Mouse (Mus musculus) layer of hippocampus, postnatal 25 days (tissue): ENCODE measurements at regions not wholly inside any gene's neighbourhood (a gene's known extent, or its start where the extent isn't known, plus 50 kb on each side); places are given as distances from the start of the nearest gene placed in this dataset.

Experiments used
- DNase-seq, 2 experiments: peaks; one replicate each; pipeline ENCODE4 v3.0.0; 2022; ENCODE audit warnings: mixed read lengths in 2 of 2, low spot score in 1 of 2; ENCODE audit errors: extremely low spot score in 1 of 2

- no peak for DNase-seq
These were observed 229.0 kb downstream of the Mtx2 start for GRCm38 (mm10) chr2:75054474-75055186.

- DNase-seq, result peak; percentile 30 to 63
These were observed 229.6 kb downstream of the Mtx2 start for GRCm38 (mm10) chr2:75055187-75055543.

- no peak for DNase-seq
These were observed 235.4 kb downstream of the Mtx2 start for GRCm38 (mm10) chr2:75061009-75061408.

GRCm38 (mm10) chr2:75061456-75062188 lies 236.0 kb downstream of the Mtx2 start:
- no peak for DNase-seq

- DNase-seq, result no peak
These were observed 236.5 kb downstream of the Mtx2 start for GRCm38 (mm10) chr2:75062189-75062510.

- DNase-seq, result no peak
These were observed 239.0 kb downstream of the Mtx2 start for GRCm38 (mm10) chr2:75064406-75065115.

GRCm38 (mm10) chr2:75065304-75065703 lies 239.7 kb downstream of the Mtx2 start:
- DNase-seq, result no peak

- no peak for DNase-seq
These were observed 243.7 kb downstream of the Mtx2 start for GRCm38 (mm10) chr2:75069321-75069720.

- no peak for DNase-seq
These were observed 246.4 kb downstream of the Mtx2 start for GRCm38 (mm10) chr2:75072021-75072420.

GRCm38 (mm10) chr2:75072471-75072870 lies 246.9 kb downstream of the Mtx2 start:
- no peak for DNase-seq

GRCm38 (mm10) chr2:75073178-75073577 lies 247.6 kb downstream of the Mtx2 start:
- DNase-seq, result no peak

GRCm38 (mm10) chr2:75087164-75087563 lies 261.6 kb downstream of the Mtx2 start:
- no peak for DNase-seq

- no peak for DNase-seq
These were observed 263.6 kb downstream of the Mtx2 start for GRCm38 (mm10) chr2:75089186-75089585.

- DNase-seq, result no peak
These were observed 264.0 kb downstream of the Mtx2 start for GRCm38 (mm10) chr2:75089616-75090015.

GRCm38 (mm10) chr2:75090439-75090838 lies 264.8 kb downstream of the Mtx2 start:
- DNase-seq, result no peak

GRCm38 (mm10) chr2:75101501-75101900 lies 275.9 kb downstream of the Mtx2 start:
- no peak for DNase-seq

GRCm38 (mm10) chr2:75112751-75113150 lies 287.1 kb downstream of the Mtx2 start:
- DNase-seq, result no peak

- no peak for DNase-seq
These were observed 288.8 kb downstream of the Mtx2 start for GRCm38 (mm10) chr2:75114375-75114774.

GRCm38 (mm10) chr2:75118348-75118926 lies 292.8 kb downstream of the Mtx2 start:
- no peak for DNase-seq

GRCm38 (mm10) chr2:75119599-75119998 lies 294.0 kb downstream of the Mtx2 start:
- no peak for DNase-seq
